Mouse (Mus musculus): ENCODE results near the gene Ksr2.
A peak's percentile ranks its signal among the peaks of the same experiment; 100 is the strongest.
"Not testable (repeated sequence)": the region's sequence is repeated elsewhere in the genome, so short reads cannot be mapped to it uniquely, and the experiment has no call there.

The Ksr2 gene

DNA sequence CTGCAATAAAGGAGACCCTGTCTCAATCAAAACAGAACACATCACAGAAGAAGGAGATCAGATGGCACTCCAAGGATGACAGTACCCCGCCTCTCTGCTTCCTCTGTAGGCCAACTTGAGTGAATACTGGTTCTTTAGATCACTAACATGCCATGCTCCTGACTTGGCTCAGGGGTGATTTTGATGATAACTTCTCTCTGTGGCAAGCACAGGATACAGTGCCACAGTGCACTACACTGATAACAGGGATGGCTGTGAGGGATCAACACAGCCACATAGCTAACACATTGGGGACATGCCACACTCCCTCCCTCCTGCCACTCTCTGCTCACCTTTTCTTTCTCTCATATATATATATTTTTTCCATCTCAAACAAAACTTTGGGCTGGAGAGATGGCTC is 22.9 kb upstream of the Ksr2 start:
- H3K27me3 ChIP-seq (ENCODE audit: control insufficient read depth, insufficient read depth, low read length, poor library complexity, severe bottlenecking): no peaks in the 10 kb centered on the region
- no peak for DNase-seq (ENCODE audit: low read depth, low spot score)
- H3K36me3 ChIP-seq (ENCODE audit: control insufficient read depth, insufficient read depth, low read length, poor library complexity, severe bottlenecking): no peaks in the 10 kb centered on the region

DNA sequence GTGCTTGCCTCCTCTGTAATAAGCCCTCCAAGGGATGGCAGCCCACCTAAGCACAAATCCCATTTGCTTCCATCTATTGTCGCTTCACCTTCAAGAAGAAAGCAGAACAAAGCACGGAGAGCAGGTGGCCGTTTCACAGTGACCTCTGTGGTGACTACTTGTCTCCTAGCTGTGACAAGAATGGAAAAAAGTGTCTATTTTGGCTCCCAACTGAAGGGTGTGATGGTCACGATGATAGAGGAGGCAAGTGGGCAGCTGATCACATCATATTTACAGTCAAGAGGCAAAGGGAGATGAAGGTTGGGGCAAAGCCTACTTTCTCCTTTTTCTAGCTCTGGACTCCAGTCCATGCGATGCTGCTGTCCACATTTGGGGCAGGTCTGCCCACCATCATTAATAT is 18.0 kb upstream of the Ksr2 start:
- Histone ChIP-seq H3K27me3 (ENCODE audit: control insufficient read depth, insufficient read depth, low read length, poor library complexity, severe bottlenecking) (no peaks in the 10 kb centered on the region), H3K36me3 (ENCODE audit: control insufficient read depth, insufficient read depth, low read length, poor library complexity, severe bottlenecking) (no peaks in the 10 kb centered on the region)
- no peak for DNase-seq (ENCODE audit: low read depth, low spot score)

DNA sequence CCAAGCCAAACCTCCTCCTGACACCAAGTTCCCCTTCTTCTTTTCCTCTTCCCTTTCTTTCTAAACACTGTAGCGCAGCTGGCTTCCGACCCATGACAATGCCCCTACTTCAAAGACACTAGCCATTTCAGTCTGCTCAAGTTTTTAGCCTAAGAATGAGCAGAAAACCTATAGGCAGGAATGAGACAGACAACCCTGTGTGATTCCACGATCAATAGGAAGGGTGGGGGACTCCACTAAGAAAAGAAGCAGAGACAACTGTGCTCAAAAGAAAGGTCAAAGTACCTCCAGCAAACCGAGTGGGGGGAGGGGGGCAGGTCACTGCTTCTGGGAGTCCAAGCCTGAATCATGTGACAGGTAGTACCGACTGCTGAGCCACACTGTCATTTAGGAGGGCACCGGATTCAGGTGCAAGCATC is 17.2 kb upstream of the Ksr2 start:
- no peaks in the 10 kb centered on the region for H3K27me3 ChIP-seq (ENCODE audit: control insufficient read depth, insufficient read depth, low read length, poor library complexity, severe bottlenecking)
- DNase-seq (ENCODE audit: low read depth, low spot score): no peak
- no peaks in the 10 kb centered on the region for H3K36me3 ChIP-seq (ENCODE audit: control insufficient read depth, insufficient read depth, low read length, poor library complexity, severe bottlenecking)

DNA sequence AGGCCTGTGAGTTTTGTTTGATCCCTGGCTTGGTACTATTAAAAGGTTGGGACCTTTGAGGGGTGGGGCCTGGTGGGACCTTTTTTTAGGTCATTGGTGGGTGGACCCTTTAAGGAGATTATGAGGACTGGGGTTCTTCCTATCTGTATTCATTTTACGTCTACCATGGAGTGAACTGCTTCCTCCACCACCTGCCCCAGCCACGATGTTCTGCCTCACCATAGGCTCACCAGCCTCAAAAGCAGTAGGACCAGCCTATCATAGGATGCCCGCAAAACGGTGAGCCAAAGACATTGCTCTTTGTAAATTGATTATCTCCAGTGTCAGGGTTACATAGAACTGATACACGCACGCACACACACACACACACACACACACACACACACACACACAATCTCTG is 16.4 kb upstream of the Ksr2 start:
- Histone ChIP-seq H3K36me3 (ENCODE audit: control insufficient read depth, insufficient read depth, low read length, poor library complexity, severe bottlenecking) (no peaks in the 10 kb centered on the region), H3K27me3 (ENCODE audit: control insufficient read depth, insufficient read depth, low read length, poor library complexity, severe bottlenecking) (no peaks in the 10 kb centered on the region)
- no peak for DNase-seq (ENCODE audit: low read depth, low spot score)

DNA sequence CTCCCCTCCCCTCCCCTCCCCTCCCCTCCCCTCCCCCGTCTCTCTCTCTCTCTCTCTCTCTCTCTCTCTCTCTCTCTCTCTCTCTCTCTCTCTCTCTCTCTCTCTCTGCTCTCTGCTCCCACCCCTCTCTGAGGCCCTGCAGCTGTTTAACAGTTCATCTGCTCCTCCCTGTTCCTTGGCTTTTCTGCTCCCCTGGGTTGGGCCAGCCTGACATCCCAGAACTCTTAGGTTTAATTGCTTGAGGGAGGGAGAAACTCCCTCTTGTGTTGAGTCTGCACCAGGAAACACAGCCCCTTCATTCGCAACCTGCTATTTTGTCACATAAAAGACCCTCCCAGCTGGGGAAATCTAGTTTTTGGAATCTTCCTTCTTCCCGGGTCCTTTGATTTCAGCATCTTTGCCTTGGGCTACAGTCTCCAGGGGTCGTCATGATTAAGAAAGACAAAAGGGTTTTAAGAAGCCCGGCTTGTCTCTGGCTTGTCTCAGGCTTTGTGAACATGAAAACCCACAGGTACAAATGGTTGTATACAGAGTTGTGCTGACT is 15.7 kb upstream of the Ksr2 start:
- DNase-seq (ENCODE audit: low read depth, low spot score): no peak
- Histone ChIP-seq H3K27me3 (ENCODE audit: control insufficient read depth, insufficient read depth, low read length, poor library complexity, severe bottlenecking) (no peaks in the 10 kb centered on the region), H3K36me3 (ENCODE audit: control insufficient read depth, insufficient read depth, low read length, poor library complexity, severe bottlenecking) (no peaks in the 10 kb centered on the region)

DNA sequence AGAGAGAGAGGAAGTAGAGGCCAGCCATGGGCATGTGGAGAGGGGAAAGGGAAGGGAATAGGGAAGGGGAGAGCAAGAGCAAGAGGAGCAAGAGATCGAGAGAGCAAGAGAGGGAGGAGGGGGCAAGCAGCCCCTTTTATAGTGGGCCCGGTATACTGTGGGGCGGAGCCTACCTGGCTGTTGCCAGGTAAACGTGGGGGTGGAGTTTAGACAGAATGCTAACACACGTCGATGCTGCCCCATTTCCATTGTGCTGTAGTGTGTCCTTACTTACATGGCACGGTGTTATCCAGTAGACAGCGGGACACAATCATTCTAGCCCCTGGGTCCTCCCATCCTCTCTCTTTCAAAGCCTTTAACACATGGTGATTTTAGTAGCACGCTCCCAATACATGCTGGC is 14.5 kb upstream of the Ksr2 start:
- H3K27me3 ChIP-seq (ENCODE audit: control insufficient read depth, insufficient read depth, low read length, poor library complexity, severe bottlenecking): no peaks in the 10 kb centered on the region
- DNase-seq (ENCODE audit: low read depth, low spot score): no peak
- H3K36me3 ChIP-seq (ENCODE audit: control insufficient read depth, insufficient read depth, low read length, poor library complexity, severe bottlenecking): no peaks in the 10 kb centered on the region

DNA sequence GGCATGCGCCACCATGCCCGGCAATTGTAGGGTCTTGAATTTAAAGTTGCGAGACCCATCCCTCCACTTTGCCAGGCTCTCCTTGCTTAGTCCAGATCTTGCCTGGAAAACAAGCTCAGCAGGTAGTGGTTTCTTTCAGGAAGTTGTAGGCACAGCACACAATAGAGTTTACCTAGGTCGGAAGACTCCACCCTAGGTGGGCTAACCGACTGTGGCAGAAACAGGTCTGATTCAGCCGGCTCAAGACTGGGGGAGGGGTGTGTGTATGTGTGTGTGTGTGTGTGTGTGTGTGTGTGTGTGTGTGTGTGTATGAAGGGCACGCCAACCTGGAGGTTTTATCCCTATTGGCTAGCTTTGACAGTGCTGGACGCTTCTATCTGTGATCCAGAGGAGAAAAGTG is 10.2 kb upstream of the Ksr2 start:
- no peak for DNase-seq (ENCODE audit: low read depth, low spot score)
- H3K36me3 ChIP-seq (ENCODE audit: control insufficient read depth, insufficient read depth, low read length, poor library complexity, severe bottlenecking): no peaks in the 10 kb centered on the region
- H3K27me3 ChIP-seq (ENCODE audit: control insufficient read depth, insufficient read depth, low read length, poor library complexity, severe bottlenecking): no peaks in the 10 kb centered on the region

DNA sequence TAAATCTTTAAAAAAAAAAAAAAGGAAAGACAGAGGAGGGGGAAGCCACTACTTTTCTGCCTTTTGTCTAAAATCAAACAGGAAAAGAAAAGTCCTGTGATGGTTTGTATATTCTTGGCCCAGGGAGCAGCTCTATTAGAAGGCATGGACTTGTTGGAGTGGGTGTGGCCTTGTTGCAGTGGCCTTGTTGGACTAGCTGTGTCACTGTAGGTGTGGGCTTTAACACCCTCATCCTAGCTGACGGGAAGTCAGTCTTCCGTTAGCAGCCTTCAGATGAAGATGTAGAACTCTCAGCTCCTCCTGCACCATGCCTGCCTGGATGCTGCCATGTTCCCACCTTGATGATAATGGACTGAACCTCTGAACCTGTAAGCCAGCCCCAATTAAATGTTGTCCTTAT is 9.1 kb upstream of the Ksr2 start:
- not testable (repeated sequence) for DNase-seq (ENCODE audit: low read depth, low spot score); H3K36me3 ChIP-seq (ENCODE audit: control insufficient read depth, insufficient read depth, low read length, poor library complexity, severe bottlenecking); H3K27me3 ChIP-seq (ENCODE audit: control insufficient read depth, insufficient read depth, low read length, poor library complexity, severe bottlenecking)

DNA sequence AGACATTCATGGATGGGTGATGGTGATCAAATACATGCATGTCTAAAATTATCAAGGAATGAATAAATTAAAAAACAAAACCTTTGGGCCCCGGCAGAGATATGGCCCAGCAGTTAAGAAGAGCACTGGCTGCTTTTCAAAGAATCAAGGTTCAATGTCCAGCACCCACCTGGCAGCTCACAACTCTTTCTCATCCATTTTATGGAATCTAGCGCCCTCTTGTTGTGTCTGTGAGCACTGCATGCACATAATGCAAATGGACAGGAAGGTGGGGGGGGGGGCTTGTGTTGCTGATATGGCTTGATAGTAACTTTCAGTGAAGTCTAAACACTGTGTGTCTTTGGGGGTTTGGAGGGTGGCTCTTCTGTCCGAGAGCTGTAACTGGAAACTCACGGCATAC is 5.6 kb upstream of the Ksr2 start:
- no peaks in the 10 kb centered on the region for H3K27me3 ChIP-seq (ENCODE audit: control insufficient read depth, insufficient read depth, low read length, poor library complexity, severe bottlenecking)
- no peaks in the 10 kb centered on the region for H3K36me3 ChIP-seq (ENCODE audit: control insufficient read depth, insufficient read depth, low read length, poor library complexity, severe bottlenecking)
- peak; percentile 75 for DNase-seq (ENCODE audit: low read depth, low spot score)

DNA sequence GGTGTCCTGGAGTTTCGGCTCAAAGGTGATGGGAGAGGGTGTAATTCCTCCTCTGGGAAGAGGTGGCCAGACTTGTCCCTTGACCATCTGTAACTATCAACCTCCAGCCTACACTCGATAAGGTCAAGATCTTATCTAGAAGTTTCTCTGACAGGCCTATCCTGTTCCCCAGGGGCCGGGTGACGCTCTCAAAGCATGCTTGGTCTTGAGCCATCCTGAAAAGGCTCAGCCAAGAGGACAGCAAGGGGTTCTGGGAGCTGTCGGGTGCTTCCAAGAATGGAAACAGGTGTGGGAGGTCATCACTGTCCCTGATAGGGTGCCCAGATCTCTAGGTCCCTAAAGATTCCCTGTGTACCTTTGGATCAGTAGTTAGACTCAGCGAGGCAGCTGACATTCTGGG is 4.4 kb upstream of the Ksr2 start:
- H3K27me3 ChIP-seq (ENCODE audit: control insufficient read depth, insufficient read depth, low read length, poor library complexity, severe bottlenecking): no peaks in the 10 kb centered on the region
- DNase-seq (ENCODE audit: low read depth, low spot score): no peak

DNA sequence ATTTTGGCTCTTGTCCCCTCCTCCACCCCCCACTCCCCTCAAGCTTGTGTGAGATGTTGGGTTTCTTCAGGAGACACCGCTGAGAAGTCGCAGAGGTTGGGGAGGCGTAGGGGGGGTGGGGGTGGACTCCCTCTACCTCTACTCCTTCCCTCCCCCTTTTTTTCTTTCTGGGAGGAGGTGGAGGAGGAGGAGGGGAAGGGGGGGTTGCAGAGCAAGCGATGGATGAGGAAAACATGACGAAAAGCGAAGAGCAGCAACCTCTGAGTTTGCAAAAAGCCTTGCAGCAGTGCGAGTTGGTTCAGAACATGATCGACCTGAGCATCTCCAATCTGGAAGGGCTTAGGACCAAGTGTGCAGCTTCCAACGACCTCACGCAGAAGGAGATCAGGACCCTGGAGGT is 811 bp downstream of the Ksr2 start:
- Histone ChIP-seq H3K27me3 (ENCODE audit: control insufficient read depth, insufficient read depth, low read length, poor library complexity, severe bottlenecking) (peaks cover 3% of the 10 kb centered on the region; the same call in 1 of the 2 replicates), H3K36me3 (ENCODE audit: control insufficient read depth, insufficient read depth, low read length, poor library complexity, severe bottlenecking) (no peaks in the 10 kb centered on the region)
- DNase-seq (ENCODE audit: low read depth, low spot score): no peak

More for the DNA sequence above, 4.4 kb upstream of the Ksr2 start:
- H3K36me3 ChIP-seq (ENCODE audit: control insufficient read depth, insufficient read depth, low read length, poor library complexity, severe bottlenecking): no peaks in the 10 kb centered on the region

DNA sequence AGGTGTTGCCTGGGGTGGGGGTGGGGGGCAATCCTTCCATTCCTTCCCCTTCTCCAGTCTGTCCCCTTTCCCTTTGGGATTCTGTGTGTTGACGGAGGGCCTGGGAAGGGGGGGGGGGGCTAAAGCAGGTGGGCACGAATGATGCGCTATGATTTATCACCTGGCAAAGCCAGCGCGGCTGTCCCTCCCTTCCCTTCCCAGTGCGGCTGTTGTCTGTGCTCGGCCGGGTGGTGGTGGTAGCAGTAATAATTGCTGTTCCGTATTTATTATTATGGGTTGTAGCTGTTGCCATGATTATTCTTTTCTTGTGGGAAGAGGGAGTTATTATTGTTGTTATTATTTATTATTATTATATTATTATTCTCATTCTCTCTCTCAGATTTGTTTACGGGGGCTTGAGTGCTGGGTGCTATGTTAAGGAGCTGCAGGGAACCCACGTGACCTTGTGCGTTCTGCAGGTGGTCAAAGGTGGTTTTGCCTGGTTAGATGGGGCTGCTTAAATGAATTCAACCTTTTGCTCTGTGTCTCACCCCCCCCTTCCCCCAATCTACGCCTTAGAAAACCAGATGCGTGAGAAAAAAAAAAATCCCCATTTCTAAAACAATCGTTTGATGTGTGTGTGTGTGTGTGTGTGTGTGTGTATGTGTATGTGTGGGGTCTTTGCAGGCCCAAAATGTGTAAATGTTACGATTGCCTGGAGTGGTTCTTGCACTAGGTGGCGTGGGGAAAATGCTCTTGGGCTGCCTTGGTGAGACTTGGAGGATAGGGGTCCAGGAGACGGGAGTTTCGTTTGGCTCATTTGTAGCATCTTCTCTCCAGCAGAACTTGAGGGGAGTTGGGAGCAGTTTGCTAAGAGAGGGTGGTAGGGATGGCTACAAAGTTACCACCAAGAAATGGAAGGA is 1.5 kb downstream of the Ksr2 start:
- Histone ChIP-seq H3K27me3 (ENCODE audit: control insufficient read depth, insufficient read depth, low read length, poor library complexity, severe bottlenecking) (peaks cover 3% of the 10 kb centered on the region; the same call in 1 of the 2 replicates), H3K36me3 (ENCODE audit: control insufficient read depth, insufficient read depth, low read length, poor library complexity, severe bottlenecking) (no peaks in the 10 kb centered on the region)
- DNase-seq (ENCODE audit: low read depth, low spot score): no peak

DNA sequence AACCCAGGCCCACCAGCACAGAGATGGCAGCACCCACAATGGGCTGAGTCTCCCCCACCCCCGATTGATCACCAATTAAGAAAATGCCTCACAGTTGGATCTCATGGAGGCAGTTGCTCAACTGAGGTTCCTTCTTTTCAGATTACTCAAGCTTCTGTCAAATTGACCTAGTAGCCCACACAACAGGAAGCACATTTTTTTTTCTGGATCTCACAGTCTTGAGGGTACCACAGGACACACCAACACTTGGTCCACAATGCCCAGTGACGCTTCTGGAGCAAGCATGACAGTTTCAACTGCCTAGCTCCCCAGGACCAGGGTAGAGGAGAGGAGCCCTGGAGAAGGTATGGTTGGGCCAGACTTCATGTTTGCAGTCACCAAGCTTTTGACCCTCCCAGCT is 3.6 kb downstream of the Ksr2 start:
- Histone ChIP-seq H3K27me3 (ENCODE audit: control insufficient read depth, insufficient read depth, low read length, poor library complexity, severe bottlenecking) (peaks cover 3% of the 10 kb centered on the region; the same call in 1 of the 2 replicates), H3K36me3 (ENCODE audit: control insufficient read depth, insufficient read depth, low read length, poor library complexity, severe bottlenecking) (no peaks in the 10 kb centered on the region)
- no peak for DNase-seq (ENCODE audit: low read depth, low spot score)

DNA sequence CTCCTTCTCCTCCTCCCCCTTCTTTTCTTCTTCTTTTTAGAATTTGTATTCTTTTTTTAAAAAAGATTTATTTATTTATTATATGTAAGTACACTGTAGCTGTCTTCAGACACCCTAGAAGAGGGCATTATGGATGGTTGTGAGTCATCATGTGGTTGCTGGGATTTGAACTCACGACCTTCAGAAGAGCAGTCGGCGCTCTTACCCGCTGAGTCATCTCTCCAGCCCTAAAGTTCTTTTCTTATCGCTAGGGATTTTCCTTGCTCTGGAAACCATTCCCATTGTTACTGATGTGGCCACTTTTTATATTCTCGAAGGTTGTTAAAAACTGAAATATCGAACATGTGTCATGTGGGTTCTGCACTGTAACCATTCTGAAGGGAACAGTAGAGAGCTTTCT is 19.7 kb downstream of the Ksr2 start:
- H3K36me3 ChIP-seq (ENCODE audit: control insufficient read depth, insufficient read depth, low read length, poor library complexity, severe bottlenecking); DNase-seq (ENCODE audit: low read depth, low spot score): not testable (repeated sequence)

DNA sequence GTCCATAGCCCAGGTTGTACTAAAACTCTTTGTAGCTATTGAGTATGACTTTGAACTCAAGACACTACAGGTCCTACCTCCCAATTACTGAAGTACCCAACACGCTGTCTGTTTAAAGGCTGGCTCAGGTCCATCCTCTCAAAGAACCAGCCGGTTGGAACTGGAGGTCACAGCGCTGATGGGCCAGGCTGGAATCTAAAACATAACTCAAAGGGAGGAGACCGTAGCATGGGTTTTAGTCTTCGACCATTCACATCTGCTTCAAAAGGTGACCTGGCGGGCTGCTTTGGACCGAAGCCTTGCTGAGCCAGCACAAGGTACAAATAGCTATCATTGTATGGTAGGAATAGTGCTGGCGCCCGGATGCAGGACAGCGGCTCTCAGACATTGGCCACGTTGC is 26.5 kb downstream of the Ksr2 start:
- Histone ChIP-seq H3K27me3 (ENCODE audit: control insufficient read depth, insufficient read depth, low read length, poor library complexity, severe bottlenecking) (no peaks in the 10 kb centered on the region), H3K36me3 (ENCODE audit: control insufficient read depth, insufficient read depth, low read length, poor library complexity, severe bottlenecking) (no peaks in the 10 kb centered on the region)
- no peak for DNase-seq (ENCODE audit: low read depth, low spot score)

More for the DNA sequence above, 19.7 kb downstream of the Ksr2 start:
- H3K27me3 ChIP-seq (ENCODE audit: control insufficient read depth, insufficient read depth, low read length, poor library complexity, severe bottlenecking): not testable (repeated sequence)

Measured in splenic B cell, adult 2 months (primary cell).